Mouse (Mus musculus) heart, embryonic 11.5 days (tissue): ENCODE results near the gene Stat5b. TPM values are rescaled to one million over a fixed set of nuclear protein-coding genes. Genes with fewer than 3 reads are reported as not detected.

Experiments
- ATAC-seq: fragments of 200-750 bp; cut with Nextera tagmentation; replicated peaks from 2 replicates; pipeline ENCODE4 v1.8.0; 2017; ENCODE audit warnings: moderate library complexity; ENCODE audit not compliant: insufficient number of reproducible peaks, low FRiP score, low TSS enrichment
- H3K27ac ChIP-seq: fragments of 300-500 bp; sonication (generic); 2 replicates; pipeline ENCODE4 v1.5.1; 2014; ENCODE audit warnings: mild to moderate bottlenecking, low read depth, low read length
- H3K27me3 ChIP-seq: fragments of 300-500 bp; sonication (generic); 2 replicates; pipeline ENCODE4 v1.6.1; 2014; ENCODE audit warnings: mild to moderate bottlenecking, low read length, mixed read lengths; ENCODE audit not compliant: control insufficient read depth, insufficient read depth
- H3K36me3 ChIP-seq: fragments of 300-500 bp; sonication (generic); 2 replicates; pipeline ENCODE4 v1.6.1; 2014; ENCODE audit warnings: mild to moderate bottlenecking, low read length, moderate library complexity, mixed read lengths; ENCODE audit not compliant: control insufficient read depth, insufficient read depth
- H3K4me1 ChIP-seq: fragments of 300-500 bp; sonication (generic); 2 replicates; pipeline ENCODE4 v1.6.1; 2014; ENCODE audit warnings: low read length; ENCODE audit not compliant: control insufficient read depth, insufficient read depth
- H3K4me2 ChIP-seq: fragments of 300-500 bp; sonication (generic); 2 replicates; pipeline ENCODE4 v1.6.1; 2014; ENCODE audit warnings: mild to moderate bottlenecking, moderate library complexity
- H3K4me3 ChIP-seq: fragments of 300-500 bp; sonication (generic); 2 replicates; pipeline ENCODE4 v1.5.1; 2014; ENCODE audit warnings: low read depth, low read length
- H3K9ac ChIP-seq: fragments of 300-500 bp; sonication (generic); 2 replicates; pipeline ENCODE4 v1.6.1; 2014; ENCODE audit warnings: mild to moderate bottlenecking, low read depth, low read length, moderate library complexity
- H3K9me3 ChIP-seq: fragments of 300-500 bp; sonication (generic); replicated peaks from 2 replicates; pipeline ENCODE4 v1.6.1; 2016; ENCODE audit warnings: low read length; ENCODE audit not compliant: control insufficient read depth
- WGBS: fragments of 180-500 bp; shearing (Covaris S2); extraction: QIAGEN DNeasy Blood & Tissue Kit; methylation state at CpG from one replicate; pipeline ENCODE4 v1.1.7; 2014; ENCODE audit not compliant: insufficient replicate concordance; 5-methylcytosine and 5-hydroxymethylcytosine counted together
- polyA plus RNA-seq: library from polyadenylated mRNA; unstranded; fragments of >200 nt; fragmentation: Nextera tagmentation; extraction: Ambion mirVana; gene quantifications from 2 replicates; pipeline ENCODE4 v1.2.1, GENCODE M21; 2014

Stat5b gene
- polyA plus RNA-seq, 1 experiment from 2014 or later = 26.4 TPM

- Histone ChIP-seq H3K9ac (no peak overlapping the region; the same call in 1 of the 2 replicates), H3K4me2 (no peak overlapping the region), H3K27ac (peak overlapping the region; percentile 61), H3K9me3 (no peaks in the 10 kb centered on the region), H3K36me3 (no peaks in the 10 kb centered on the region; the same call in 1 of the 2 replicates), H3K27me3 (no peaks in the 10 kb centered on the region), H3K4me3 (no peak overlapping the region), H3K4me1 (peaks cover 46% of the 10 kb centered on the region)
- no peak for ATAC-seq
- WGBS = 49% methylated on average over 10 of the region's 10 CpGs
Measured at GRCm38 (mm10) chr11:100828676-100829151, 21.8 kb downstream of the Stat5b start.

- H3K36me3 ChIP-seq = no peaks in the 10 kb centered on the region
- H3K9me3 ChIP-seq = no peaks in the 10 kb centered on the region
- no peaks in the 10 kb centered on the region for H3K27me3 ChIP-seq
- no peak overlapping the region for H3K4me2 ChIP-seq
- ATAC-seq = no peak
- H3K9ac ChIP-seq = no peak overlapping the region
- H3K4me1 ChIP-seq = peaks cover 38% of the 10 kb centered on the region
- WGBS = 86% methylated on average over 13 of the region's 13 CpGs
- no peak overlapping the region for H3K4me3 ChIP-seq
- no peak overlapping the region for H3K27ac ChIP-seq
Measured at GRCm38 (mm10) chr11:100826161-100826866, 24.2 kb downstream of the Stat5b start.

- Histone ChIP-seq H3K27me3 (no peaks in the 10 kb centered on the region), H3K4me3 (no peak overlapping the region), H3K9me3 (no peaks in the 10 kb centered on the region), H3K36me3 (no peaks in the 10 kb centered on the region), H3K4me2 (no peak overlapping the region), H3K27ac (peak overlapping the region; percentile 60), H3K4me1 (peaks cover 38% of the 10 kb centered on the region), H3K9ac (no peak overlapping the region)
- no peak for ATAC-seq
- 78% methylated on average over 9 of the region's 9 CpGs for WGBS
Measured at GRCm38 (mm10) chr11:100825451-100825850, 25.1 kb downstream of the Stat5b start.

- Histone ChIP-seq H3K9ac (no peak overlapping the region), H3K4me1 (peaks cover 47% of the 10 kb centered on the region), H3K27ac (peak overlapping the region; percentile 77), H3K9me3 (no peaks in the 10 kb centered on the region), H3K27me3 (no peaks in the 10 kb centered on the region), H3K4me2 (no peak overlapping the region), H3K4me3 (no peak overlapping the region), H3K36me3 (no peaks in the 10 kb centered on the region)
- ATAC-seq = no peak
- WGBS = 73% methylated on average over 7 of the region's 7 CpGs
Measured at GRCm38 (mm10) chr11:100824496-100824895, 26.0 kb downstream of the Stat5b start.

GRCm38 (mm10) chr11:100823543-100824313 lies 26.8 kb downstream of the Stat5b start:
- Histone ChIP-seq H3K27ac (peak overlapping the region; percentile 77), H3K4me3 (no peak overlapping the region), H3K27me3 (no peaks in the 10 kb centered on the region), H3K9me3 (no peaks in the 10 kb centered on the region), H3K4me1 (peaks cover 44% of the 10 kb centered on the region), H3K4me2 (no peak overlapping the region), H3K9ac (no peak overlapping the region), H3K36me3 (no peaks in the 10 kb centered on the region)
- ATAC-seq = no peak
- 50% methylated on average over 8 of the region's 8 CpGs for WGBS

- Histone ChIP-seq H3K9me3 (no peaks in the 10 kb centered on the region), H3K4me2 (peak overlapping the region; percentile 39), H3K27ac (peak overlapping the region; percentile 70), H3K4me3 (no peak overlapping the region), H3K36me3 (no peaks in the 10 kb centered on the region), H3K27me3 (no peaks in the 10 kb centered on the region), H3K9ac (peak overlapping the region; percentile 36; the same call in 1 of the 2 replicates), H3K4me1 (peaks cover 39% of the 10 kb centered on the region)
- 60% methylated on average over 12 of the region's 12 CpGs for WGBS
- ATAC-seq = no peak
Measured at GRCm38 (mm10) chr11:100822365-100822764, 28.2 kb downstream of the Stat5b start.

- H3K4me3 ChIP-seq = no peak overlapping the region
- no peaks in the 10 kb centered on the region for H3K36me3 ChIP-seq
- no peak overlapping the region for H3K9ac ChIP-seq
- WGBS = 89% methylated on average over 13 of the region's 13 CpGs
- no peak overlapping the region for H3K27ac ChIP-seq
- no peak overlapping the region for H3K4me2 ChIP-seq
- H3K27me3 ChIP-seq = no peaks in the 10 kb centered on the region
- peaks cover 46% of the 10 kb centered on the region for H3K4me1 ChIP-seq
- no peaks in the 10 kb centered on the region for H3K9me3 ChIP-seq
- no peak for ATAC-seq
Measured at GRCm38 (mm10) chr11:100821605-100822220, 28.8 kb downstream of the Stat5b start.

GRCm38 (mm10) chr11:100820047-100820446 lies 30.5 kb downstream of the Stat5b start:
- H3K27ac ChIP-seq = no peak overlapping the region
- H3K27me3 ChIP-seq = no peaks in the 10 kb centered on the region
- WGBS = 86% methylated on average over 8 of the region's 8 CpGs
- no peak overlapping the region for H3K4me3 ChIP-seq
- H3K36me3 ChIP-seq = no peaks in the 10 kb centered on the region
- no peak overlapping the region for H3K9ac ChIP-seq
- H3K9me3 ChIP-seq = no peaks in the 10 kb centered on the region
- peaks cover 55% of the 10 kb centered on the region for H3K4me1 ChIP-seq
- ATAC-seq = no peak
- no peak overlapping the region for H3K4me2 ChIP-seq
